Mouse (Mus musculus): ENCODE data around the gene P2rx5.

Gene P2rx5

GRCm38 (mm10) chr11:73175612-73176011 is 15.4 kb downstream of the P2rx5 start:
- in situ Hi-C loops (cut with MboI, MseI), result no loop called here

DNA sequence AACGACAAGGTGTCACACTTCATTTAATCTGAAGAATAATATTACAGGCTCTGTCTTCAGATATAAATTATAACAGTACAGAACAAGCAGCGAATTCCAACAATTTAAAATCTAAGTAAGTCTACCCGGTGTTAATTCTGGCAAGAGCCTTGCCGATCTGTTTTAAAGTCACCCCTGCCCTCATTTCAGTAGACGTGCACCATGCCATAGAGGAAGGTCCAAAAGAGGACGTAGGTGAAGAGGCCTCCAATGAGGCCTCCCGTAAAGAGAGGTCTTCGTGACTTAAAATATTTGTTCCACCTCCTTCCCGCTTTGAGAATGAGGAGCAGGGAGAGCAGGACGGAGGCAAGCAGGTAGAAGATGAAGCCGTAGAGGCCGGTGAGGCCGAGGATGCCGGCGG is 16.0 kb downstream of the P2rx5 start:
- in situ Hi-C loops (cut with MboI, MseI), result no loop called here

- in situ Hi-C loops (cut with MboI, MseI), result no loop called here
Observed at GRCm38 (mm10) chr11:73176608-73177508, 16.6 kb downstream of the P2rx5 start, which contains the start of the genes Emc6 and Tax1bp3. Gene Emc6, minus strand, starts transcription at chr11:73177037. Gene Tax1bp3, plus strand, starts transcription at chr11:73177083.

- in situ Hi-C loops (cut with MboI, MseI), result no loop called here
Observed at GRCm38 (mm10) chr11:73177509-73177875, 17.3 kb downstream of the P2rx5 start.

- in situ Hi-C loops (cut with MboI, MseI), result no loop called here
Observed at GRCm38 (mm10) chr11:73177895-73178294, 17.7 kb downstream of the P2rx5 start.

DNA sequence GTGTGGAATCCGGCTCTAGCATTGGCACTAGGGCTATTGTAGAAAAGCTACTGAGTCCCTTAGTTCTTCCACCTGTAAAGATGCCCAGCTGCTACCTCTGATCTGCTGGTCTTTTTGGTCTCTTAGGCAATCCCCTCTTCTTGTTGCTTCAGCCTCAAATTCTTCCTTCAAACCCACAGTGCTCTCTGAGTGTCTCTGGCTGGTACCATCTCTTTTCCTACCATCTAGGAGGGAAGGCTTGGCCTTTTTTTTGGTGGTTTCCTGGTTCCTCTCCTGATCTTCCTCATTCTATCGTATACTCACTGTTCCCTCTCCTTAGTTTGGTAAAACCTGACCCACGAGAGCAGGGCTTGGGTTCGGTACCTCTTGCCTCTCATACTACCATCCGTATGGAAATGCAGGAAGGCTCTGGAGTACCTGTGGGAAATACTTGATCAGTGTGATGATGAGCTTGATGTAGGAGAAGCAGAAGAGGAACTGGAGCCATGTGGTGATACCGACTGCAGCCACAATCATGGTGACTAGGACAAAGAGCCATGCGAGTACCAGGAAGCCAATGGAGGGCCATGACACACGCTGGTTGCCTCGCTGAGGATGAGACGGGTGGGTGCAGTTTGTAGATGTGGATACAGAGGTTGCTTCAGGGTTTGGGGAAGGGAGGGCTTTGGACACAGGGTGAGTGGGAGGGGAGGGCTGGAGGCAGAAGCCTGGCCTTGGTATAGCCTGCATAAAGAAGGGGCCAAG is 25.8 kb downstream of the P2rx5 start:
- in situ Hi-C loops (cut with MboI, MseI), result no loop called here

GRCm38 (mm10) chr11:73187231-73187630 is 27.0 kb downstream of the P2rx5 start:
- in situ Hi-C loops (cut with MboI, MseI), result no loop called here

DNA sequence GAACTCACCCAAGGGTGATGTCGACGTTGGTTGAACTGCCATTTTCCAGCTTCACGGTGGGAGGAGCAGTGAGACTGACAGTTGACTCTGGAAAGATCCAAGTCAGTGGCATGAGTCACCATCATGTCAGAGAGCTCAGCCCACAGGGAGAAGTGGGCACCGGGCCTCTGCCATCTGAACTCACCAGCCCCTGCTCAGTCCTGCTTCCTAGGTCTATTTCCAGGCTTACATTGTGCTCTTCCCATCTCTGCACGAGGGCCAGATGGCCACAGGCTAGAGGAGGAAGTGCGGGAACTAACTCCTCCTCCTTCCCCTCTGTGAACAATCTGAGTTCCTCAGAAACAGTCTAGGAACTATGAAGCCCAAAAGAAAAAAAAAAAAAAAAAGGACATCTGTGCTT is 32.8 kb downstream of the P2rx5 start:
- in situ Hi-C loops (cut with MboI, MseI), result no loop called here

DNA sequence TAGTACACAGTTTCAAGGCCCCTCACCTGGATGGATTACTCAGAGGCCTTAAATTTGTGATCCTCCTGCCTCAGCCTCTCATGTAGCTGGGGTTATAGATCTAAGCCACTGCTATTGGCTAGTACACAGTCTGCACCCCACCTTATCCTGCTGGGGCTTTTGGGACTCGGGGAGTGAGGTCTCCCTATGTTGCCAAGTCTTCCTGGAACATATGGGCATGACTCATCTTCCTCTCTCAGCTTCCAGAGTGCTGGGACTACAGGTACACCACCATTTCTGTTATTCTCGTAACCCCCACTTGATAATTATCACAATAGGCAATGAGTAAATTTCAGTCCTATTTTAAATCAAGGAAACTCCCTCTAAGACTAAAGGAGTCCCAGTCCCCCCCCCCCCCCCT is 34.2 kb downstream of the P2rx5 start:
- in situ Hi-C loops (cut with MboI, MseI), result no loop called here

GRCm38 (mm10) chr11:73198190-73198589 is 38.0 kb downstream of the P2rx5 start:
- in situ Hi-C loops (cut with MboI, MseI), result no loop called here

DNA sequence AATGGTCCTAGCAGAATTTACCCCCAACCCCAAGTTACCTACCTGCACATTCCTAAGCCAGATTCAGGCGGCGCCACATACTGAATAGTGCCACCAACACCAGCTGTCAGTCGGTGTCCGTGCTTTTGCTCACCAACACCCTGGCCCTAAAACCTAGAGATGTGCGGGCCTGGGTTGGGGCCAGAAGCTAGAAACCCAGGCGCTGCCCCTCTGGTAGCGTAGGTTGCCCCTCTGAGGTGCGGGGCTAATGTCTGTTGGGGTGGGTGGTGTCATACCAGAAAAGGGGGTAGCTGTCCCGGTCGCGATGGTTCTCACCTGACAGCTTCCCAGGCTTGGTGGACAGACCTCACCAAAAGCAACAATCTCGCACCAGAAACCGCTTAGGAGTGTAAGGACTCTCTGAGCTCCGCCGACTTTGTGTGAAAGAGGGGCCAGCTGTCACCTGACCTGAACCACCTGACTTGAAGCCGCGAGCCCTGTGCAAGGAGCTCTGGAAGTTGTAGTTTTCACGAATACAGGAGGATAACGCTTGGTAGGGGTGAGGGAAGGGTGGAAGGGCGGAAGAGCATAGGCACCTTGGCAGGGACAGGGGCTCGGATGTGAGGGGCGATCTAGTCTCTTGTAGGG is 38.5 kb downstream of the P2rx5 start, which contains the start of gene Ctns:
Gene Ctns (minus strand): TSS at position 440 of the 627 bp plus-strand sequence.
- in situ Hi-C loops (cut with MboI, MseI), result no loop called here

- in situ Hi-C loops (cut with MboI, MseI), result no loop called here
Observed at GRCm38 (mm10) chr11:73199230-73199712, 39.0 kb downstream of the P2rx5 start, which contains the start of gene Shpk. Gene Shpk, plus strand, starts transcription at chr11:73199460.

DNA sequence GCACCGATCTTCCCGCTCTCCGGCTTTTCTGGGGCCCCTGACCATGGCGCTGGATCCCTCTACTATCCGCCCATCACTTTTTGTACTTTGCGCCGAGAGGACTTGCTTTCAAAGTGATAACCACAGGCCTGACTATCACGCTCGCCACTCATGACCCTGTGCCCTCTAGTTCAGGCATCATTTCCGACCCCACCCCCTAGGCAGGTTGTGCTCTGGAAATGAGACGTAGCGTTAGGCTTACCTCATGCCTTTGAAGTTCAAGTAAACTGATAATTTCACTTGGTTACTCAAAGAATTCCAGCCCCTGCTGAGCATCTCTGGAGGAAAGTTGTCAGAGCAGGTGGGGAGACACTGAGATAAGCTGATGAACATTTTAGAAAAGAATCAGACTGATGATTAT is 39.7 kb downstream of the P2rx5 start:
- in situ Hi-C loops (cut with MboI, MseI), result no loop called here

GRCm38 (mm10) chr11:73201021-73201420 is 40.8 kb downstream of the P2rx5 start:
- in situ Hi-C loops (cut with MboI, MseI), result no loop called here

GRCm38 (mm10) chr11:73201597-73201996 is 41.4 kb downstream of the P2rx5 start:
- in situ Hi-C loops (cut with MboI, MseI), result no loop called here

DNA sequence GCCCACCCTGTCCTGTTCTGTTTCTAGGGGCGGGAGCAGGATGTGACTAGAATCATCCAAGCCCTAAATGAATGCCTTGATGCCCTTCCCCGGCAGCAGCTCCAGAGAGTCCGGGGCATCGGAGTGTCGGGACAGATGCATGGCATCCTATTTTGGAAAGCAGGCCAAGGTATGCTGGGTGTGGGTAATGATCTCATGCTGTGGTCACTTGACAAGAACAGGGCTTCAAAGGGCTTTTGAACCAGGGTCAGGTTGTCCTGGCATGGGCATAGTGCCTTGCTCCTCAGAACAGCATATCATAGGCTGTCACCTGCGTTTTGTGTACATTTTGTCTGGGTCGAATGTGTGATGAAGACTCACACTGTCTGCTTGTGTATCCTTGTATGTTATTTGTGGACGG is 43.7 kb downstream of the P2rx5 start:
- in situ Hi-C loops (cut with MboI, MseI), result no loop called here

DNA sequence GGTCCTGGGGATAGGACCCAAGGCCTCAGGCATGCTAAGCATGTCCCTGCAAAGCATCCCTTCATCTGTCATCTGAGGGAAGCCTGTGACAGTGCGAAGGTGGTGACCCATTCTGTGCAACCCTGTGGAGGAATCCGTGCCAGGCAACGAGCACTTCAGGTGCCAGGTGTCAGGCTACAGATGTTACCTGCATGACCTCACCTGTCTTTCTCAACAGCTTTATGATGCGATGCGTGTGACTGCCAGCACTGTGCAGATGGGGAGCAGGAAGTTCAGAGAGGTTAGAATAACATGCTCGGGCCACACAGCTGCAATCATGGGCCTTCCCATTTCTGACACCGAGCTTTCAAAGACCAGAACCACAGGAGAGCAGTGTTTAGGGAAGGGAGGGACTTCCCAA is 45.0 kb downstream of the P2rx5 start:
- in situ Hi-C loops (cut with MboI, MseI), result no loop called here

GRCm38 (mm10) chr11:73207621-73208020 is 47.4 kb downstream of the P2rx5 start:
- in situ Hi-C loops (cut with MboI, MseI), result no loop called here

DNA sequence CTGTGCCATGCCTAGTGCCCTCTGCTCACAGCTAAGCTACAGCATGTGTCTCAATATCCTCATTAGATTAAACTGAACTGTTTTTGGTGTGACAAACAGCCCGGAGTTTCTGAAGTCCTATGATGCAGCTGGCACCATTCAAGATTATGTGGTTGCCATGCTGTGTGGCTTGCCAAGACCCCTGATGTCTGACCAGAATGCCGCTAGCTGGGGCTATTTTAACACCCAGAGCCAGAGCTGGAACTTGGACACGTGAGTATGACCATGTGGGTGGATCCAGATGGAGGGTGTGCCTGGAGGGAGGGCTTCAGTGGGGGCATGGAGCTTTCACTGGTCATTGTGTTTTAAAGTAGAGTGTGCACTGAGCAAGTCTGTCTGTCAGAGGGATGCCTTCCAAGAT is 53.7 kb downstream of the P2rx5 start:
- in situ Hi-C loops (cut with MboI, MseI), result no loop called here

- in situ Hi-C loops (cut with MboI, MseI), result no loop called here
Observed at GRCm38 (mm10) chr11:73219671-73220070, 59.5 kb downstream of the P2rx5 start.

DNA sequence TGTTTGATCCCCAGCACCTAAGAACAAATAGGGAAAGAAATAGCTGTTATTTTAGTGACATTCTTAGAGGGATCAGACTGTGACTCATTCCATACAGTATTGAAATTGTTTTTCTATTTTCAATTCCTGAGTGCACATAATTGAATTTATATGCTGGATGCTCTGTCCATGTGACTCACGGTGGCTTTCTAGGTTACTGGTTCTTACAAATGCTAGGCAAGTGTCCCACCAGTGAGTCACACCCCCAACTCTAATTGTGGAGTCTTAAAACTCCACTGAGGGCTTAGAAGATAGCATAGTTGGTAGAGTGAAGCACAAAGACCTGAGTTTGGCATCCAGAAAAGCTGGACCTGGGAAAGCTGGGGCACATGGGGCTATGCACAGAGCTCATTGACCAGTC is 60.4 kb downstream of the P2rx5 start:
- in situ Hi-C loops (cut with MboI, MseI), result no loop called here

All from regulatory T cell (primary cell).